Mouse (Mus musculus) kidney, adult 18-20 months (tissue): ENCODE results near the gene St3gal6.
A peak's percentile ranks its signal among the peaks of the same experiment; 100 is the strongest.

Experiments used
- DNase-seq: peaks from one replicate; pipeline ENCODE4 v3.0.0; 2021

The St3gal6 gene

DNA sequence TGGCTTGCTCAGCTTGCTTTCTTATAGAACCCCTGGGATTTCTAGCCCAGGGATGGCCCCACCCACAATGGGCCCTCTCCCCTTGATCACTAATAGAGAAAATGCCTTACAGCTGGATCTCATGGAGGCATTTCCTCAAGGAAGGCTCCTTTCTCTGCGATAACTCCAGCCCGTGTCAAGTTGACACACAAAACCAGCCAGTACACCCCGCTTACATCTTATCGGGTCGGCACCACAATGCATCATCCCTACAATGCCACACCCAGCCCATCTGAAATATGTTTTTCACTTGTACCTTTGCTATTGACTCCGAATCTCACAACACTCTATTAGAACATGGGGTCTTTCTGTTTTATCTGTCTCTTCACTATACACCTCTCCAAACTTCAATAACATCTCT lies 3.6 kb downstream of the St3gal6 start:
- no peak for DNase-seq

DNA sequence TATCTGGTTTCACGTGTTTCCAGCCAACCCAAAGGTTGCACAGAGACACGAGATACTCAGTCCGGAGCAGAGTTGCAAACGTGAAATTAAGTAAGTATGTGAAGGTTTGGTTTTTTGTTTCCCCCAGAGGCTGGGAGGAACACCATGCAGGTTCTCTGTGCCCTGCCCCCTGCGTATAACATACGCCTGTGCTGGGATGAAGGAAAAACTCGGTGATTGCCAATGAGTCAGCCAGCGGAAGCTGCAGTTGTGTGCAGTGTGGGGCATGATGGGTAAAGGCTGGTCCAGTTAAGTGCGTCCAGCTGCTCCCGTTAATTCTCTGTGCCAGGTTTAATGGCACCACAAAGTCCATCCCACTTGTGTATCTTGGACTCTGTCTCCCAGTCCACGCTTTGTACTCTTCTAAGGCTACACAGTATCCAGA lies 4.4 kb downstream of the St3gal6 start:
- DNase-seq = peak; percentile 62

DNA sequence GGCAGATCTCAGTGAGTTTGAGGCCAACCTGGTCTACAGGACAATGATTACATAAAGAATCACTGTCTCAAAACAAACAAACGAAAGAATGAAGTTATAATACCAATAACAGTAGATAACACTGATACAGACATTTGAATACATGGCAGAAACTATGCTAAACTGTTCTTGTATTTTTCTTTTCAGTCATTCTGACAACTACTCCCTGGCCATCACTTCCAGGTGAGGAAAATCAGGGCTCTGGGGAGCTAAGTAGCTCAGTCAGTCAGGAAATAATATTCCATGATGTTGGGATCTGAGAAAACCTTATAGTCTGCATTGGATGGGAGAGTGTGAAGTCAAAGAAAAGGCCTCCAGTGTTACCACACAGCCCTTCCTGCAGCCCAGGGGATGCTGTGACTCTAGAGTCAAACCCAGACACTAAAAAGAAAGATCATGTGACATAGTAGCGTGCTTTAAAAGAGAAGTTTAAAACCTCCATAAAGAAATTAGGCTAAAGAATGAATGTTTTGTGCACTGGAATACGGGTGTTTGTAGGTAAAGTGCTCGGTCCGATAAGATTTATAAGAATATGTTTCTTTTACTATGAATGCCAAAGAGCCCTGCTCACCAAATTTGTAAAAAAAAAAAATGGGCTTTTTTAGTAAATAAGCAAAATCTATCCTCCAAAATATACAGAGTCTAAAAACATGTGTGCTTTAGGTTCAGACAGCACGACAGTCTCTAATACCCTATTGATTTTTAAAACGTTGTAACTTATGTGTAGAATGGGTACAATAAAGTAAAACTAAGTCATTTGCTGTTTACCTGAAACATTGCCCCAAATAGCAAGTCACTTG lies 6.9 kb downstream of the St3gal6 start:
- no peak for DNase-seq

DNA sequence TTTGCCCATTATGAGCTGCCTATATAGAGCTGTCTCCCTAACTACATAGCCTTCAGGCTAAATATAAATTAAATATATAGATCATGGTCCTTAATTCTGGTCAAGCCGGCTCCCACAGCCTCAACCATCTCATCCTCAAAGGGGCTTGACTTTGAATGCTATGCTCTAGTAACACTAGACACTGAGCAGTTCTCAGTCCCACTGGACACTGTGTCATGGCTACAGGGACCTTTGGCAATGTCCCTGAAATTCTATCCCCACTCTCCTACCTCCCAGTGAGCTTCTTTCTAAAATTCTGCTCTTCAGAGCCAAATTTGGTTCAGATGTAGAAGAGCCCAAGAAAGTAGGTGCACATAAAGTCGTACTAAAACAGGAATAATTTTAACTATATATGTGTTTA lies 7.9 kb downstream of the St3gal6 start:
- DNase-seq = no peak

DNA sequence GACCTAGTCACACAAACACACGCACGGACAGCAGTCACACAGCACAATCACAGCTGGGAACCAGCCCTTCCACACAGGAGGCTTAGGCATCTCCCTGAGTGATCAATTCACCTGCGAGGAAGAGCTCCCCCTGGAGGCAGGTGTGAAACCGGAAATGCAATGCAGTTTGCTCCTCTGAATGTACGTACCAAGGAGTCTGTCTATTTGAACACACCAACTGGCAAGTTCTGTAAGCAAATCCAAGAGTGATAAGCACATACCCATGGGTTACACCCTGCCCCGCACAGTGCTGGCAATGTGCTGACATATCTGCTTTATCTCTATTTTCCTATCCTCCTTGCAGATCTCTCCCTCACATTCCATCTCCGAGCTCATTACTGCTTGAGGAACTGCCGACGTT lies 9.5 kb downstream of the St3gal6 start:
- peak; percentile 59 for DNase-seq

DNA sequence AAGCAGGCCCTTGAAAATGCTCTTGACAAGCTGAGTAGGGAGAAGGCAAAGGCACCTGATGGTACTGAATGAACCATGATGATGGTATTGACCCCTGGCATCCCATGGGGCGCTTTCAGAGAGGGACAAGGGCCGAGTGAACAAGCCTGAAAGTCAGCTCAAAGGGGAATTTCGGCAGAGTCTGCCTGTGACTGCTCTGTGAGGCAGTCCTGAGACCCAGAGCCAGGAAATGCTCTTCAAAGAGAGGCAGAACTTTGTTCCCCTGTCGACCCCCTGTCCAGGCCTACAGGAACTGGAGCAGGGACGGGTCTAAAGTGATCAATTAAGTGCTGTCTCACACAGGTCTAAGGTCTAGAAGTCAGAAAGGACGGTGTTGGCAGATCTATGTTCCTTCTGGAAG lies 10.3 kb downstream of the St3gal6 start:
- DNase-seq = peak; percentile 62

DNA sequence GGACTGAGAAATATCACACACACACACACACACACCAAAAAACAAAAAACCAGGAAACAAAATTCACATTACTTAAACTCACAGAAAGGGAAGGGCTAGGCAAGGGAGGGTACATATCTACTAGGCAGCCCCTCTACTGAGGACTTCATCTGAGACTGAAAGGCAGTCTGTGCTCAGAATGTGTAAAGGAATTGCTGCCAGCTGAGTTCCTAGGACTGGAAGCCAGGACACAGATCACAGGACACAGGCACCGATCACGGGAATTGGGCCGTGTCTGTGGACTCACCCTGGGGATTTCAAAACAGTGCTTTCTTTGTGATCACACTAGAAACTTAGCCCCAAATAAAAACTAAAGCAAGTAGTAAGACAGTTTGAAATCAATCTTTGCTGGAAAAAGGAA lies 11.2 kb downstream of the St3gal6 start:
- DNase-seq = peak; percentile 64

DNA sequence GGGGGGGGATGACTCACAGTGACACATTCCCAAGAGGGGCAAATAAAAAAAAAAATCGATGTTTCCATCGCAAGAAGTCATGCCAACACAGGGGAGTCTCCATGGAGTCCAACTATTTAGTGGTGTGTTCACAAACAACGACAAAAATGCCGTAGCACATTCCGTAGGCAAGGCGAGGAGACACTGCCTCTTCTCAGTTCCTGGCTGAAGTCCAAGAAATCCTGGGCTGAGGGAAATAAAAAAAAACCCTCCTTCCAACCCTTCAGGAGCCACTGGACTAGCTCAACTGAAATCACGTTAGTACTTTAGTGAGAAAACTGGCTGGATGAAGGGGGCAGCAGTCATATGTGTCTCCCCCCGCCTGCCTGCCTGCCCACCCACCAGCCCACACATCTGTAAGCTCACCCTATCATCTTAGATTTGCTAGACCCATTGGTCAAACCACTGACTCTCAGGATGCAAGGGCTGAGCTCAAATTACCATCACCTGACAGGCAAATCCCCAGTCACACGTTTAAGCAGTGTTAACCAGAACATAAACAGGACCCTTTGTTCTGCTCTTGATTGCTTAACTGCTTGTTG lies 11.8 kb downstream of the St3gal6 start:
- DNase-seq = peak; percentile 46

DNA sequence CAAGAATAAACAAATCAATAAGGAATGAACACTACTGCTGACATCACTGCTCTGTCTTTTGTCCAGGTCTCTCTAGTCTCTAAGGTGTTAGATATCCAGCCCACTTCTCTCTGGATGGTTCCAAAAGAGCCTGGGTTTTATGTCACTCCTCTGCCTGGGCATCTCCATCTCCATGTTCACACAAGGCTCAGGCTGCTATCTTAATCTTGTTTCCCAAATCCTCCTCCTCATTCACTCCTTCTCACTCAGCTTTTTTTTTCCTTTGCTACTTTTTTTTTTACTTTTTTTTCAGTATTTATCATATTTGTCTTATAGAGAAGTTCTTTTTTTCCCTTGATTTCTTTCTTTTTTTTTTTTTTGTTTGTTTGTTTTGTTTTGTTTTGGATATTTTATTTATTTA lies 19.1 kb downstream of the St3gal6 start:
- no peak for DNase-seq

DNA sequence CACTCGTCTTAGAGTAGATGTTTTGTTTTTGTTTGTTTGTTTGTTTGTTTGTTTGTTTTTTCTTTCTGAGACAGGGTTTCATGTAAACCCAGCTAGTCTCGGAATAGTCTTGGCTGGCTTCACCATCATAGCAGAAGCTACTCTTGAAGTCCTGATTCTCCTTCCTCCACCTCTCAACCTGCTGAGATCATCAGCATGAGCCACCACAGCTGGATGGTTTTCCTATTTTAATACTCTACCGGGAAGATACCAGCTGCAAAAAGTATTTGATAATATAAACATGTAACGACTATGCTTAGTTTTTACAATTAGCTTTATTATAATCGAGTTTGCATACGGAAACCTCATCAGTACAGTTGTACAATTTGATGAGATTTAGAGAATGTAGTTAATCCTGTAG lies 21.5 kb downstream of the St3gal6 start:
- no peak for DNase-seq

DNA sequence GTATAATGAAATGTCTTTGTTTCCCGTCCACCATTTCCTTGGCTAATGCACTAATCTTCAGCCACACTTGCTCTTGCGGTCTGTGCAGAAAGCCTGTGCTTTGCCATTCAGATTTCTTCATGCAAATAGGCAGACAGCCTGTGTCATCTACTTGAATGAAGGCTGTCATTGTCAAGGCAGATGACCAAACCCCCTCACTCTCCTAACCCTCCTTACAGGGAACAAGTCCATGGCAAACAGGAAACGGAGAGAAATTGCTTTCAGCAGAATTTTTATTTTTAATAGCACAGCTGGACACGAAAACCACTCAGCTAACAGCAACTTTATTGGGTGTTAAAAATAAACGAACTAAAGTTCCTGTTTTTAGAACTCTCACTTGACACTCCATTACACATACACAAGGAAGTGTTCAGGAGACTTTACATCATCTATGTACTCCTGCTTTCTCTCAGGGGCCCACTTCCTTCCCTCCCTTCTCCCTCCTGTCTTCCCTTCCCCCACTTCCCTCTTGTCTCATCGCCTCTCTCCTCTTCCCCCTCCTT lies 22.2 kb downstream of the St3gal6 start:
- DNase-seq = no peak

DNA sequence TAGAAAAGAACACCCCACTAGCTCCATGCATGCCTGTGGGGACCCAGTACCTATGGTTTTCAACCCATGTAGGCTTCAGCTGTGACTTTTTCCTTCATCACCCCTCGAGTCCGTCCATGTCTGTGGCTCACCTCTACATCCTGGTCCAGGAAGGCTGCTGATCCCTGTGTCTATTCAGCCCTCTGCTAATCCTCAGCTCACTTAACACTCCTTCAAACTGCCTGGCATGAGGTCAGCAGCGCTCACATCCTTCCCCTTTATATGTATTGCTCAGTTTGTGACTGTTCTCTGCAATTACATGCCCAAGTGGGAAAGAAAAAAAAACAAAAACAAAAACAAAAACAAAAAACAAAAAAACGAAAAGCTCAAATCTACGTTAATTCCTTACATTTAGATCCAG lies 24.4 kb downstream of the St3gal6 start:
- no peak for DNase-seq

DNA sequence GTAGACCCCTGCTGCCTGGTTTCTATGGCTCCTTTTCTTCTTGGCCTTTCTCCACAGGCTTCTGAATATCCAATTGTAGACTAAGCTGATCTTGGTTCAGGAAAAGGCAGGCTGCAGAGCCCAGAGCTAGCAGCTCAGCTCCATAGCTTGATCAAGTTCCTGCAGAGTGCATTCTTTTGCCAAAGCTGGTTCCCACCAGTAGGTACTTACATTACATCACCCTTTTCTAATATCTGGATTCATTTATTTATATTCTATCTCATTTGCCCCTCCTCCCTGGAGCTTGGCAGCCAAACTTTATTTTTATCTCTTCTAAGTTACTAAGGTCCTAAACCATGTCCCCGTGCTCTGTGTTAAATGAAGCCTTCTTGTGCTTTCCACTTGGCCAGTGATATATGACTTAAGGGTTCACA lies 24.9 kb downstream of the St3gal6 start:
- DNase-seq = no peak

DNA sequence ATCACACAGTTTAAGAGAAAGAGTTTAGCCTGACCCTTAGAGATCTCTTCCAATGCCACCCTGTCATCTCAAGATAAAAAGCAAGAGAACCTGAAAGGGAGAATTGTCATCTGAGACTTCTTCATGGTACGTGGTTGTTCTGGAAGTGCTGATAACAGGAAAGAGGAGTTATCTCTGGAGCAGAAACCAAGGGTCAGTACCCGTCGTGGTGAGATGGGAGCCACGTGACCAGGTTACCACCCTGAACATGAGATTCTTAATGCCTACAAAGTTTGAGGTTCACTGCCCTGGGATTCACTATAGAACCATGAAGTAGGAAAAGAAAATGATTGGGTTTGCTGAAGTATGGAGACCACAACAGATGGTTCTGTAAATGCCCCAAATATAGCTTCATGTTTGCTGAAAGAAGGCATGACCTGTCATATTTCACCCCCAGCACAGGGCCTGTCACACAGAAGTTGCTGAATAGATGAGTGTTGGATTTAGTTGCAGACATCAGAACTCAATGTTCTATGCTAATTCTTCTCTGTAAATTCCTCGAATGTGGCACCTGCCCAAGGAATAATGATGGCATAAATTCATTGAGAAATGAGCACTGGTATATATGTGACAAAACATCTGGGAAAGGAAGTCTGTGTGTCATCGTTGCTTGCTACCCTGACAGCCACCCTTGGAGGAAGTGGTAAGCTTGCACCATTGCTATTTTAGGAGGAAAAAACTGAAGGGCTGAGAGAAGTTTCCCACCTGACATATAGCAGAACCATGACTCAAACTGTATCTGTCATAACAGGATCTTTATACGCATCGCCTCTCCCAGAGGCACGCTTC lies 25.9 kb downstream of the St3gal6 start:
- no peak for DNase-seq

DNA sequence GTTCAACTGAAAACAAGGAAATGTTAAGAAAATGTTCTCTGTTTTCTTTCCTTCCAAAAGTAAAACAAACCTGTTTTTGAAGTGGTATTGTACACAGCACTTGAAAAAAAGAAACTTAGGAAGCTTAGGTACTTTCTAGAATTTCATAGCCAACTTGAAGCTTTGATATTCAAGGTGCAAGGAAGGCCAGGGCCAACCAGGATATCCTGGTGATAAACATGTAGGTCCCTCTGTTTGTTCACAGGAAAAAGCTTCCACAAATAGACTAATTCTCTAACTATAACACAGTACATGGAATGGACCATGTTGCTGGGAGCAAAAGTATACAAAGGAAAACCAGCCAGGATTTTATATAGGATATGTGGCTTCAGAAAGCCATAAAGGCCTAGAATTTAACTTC lies 27.3 kb downstream of the St3gal6 start:
- no peak for DNase-seq

DNA sequence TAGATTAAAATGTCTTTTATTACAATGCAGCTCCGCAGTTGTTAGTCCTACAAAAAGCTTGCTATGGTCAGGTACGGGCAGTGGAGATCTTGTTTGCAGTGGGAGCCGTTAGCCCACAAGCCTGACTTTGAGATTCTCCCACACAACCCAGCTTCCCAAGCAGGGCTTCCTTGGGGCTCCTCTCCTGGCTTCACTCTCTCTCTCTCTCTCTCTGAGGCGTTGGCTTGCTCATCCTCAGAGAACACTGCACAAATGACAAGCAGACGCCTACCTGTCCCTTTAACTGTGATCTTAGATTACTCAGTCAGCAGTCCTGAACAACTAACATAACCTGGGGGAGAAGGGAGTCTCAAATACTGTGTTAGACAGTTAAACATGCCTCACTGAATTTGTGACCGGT lies 36.2 kb downstream of the St3gal6 start:
- no peak for DNase-seq

DNA sequence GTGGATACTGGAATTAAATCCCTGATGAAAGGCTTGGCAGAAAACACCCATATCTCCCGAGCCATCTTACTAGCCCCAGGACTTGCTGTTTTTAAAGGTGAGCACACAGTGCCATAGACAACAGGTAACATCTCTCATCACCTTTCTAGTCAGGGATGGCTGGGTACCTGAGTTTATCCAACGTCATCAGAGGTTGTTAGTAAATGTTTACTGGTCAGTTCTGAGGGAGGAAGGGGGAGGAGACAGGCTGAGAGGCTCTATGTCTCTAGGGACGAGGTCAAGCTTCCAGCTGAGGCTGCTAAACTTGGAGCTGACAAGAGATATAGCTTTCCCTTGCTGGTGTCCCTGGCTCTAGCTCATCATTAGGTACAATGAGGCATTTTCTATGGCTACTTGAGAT lies 41.7 kb downstream of the St3gal6 start:
- peak; percentile 38 for DNase-seq

DNA sequence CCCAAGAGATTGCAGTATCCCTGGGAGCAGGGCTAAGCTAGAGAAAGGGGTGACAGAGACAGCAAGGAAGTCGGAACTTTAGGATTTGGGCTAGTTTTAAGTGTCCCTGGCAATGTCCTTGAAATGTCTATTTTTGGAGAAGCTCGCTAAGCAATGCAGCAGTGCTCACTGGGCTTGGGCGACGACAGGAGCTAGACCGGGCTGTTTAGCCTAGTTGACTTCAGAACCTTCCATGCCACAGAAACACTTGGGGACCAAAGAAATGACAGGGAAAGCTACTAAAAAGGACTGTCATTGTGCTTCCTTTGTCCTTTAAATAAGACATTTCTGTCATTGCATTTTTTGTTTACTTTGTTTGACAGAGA lies 42.2 kb downstream of the St3gal6 start:
- no peak for DNase-seq

DNA sequence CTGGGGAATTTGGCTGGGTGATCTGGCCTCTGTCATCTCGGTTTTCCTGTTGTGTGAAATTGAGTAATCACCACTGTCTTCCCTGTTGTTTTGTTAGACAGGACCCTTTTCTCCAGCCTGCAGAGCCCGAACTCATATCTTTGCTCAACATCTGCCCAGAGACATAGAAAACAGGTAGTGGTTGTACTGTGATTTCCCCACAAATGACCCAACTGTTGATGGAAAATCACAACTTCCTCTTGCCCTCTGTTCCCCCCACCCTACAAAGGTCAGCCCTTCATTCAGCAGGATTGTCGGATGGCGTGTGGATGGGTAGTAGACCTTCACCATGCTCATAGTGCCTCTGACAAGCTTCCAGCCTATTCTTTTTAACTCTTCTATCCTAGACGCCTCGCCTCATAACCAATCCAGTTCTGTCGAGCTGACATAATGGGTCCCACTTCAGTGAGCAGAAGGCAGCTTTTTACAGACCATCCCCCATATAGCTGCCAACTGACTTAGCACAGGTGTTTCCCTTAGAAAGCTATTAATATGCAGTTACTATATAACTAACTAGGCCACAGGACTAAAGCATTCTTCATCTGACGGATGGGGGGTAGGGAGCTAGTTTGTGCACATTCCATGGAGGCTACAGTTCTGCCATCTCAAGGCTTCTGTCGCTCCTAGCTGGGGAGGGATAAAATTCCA lies 42.7 kb downstream of the St3gal6 start:
- peak; percentile 67 for DNase-seq

DNA sequence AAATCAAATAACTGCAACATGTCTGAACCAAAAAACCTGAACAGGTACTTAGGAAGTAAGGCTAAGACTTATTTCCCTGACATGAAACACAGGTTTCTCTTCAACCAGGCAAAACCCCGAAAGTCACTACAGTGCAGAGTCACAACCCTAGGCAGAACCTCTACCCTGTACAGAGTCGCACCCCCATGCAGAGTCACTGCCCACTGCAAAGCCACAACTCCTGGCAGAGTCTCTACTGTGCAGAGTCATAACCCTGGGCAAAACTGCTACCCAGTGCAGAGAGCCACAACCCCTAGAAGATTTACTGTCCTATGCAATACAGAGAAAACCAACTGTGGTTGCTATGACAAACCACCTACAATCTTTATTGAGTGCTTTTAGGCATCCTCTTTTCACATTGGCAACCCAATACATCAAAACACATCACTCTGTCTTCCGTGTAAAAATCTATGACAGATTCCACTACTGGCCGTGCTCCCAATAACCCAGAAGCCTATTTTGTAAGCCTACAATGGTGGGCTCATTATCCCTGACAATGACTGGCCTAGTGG lies 44.1 kb downstream of the St3gal6 start:
- DNase-seq = no peak

DNA sequence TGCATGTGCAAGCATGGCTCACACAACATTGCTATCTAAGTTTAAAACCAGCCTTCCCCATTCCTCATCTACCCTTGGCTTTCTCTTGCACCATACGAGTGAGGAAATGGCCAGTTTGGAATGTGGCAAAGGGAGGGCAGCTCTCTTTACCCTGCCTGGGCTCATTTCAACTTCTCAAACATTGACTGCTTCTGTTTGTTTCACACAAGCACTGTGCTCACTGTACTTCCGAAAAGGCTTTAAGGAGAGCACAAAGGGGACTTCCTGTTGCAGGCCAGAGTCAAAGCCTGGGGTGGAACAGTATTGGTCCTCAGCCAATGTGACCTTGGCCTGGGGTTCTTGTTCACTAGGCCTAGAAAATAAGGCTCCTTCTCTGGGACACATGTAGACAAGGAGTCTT lies 47.7 kb downstream of the St3gal6 start:
- DNase-seq = peak; percentile 65

DNA sequence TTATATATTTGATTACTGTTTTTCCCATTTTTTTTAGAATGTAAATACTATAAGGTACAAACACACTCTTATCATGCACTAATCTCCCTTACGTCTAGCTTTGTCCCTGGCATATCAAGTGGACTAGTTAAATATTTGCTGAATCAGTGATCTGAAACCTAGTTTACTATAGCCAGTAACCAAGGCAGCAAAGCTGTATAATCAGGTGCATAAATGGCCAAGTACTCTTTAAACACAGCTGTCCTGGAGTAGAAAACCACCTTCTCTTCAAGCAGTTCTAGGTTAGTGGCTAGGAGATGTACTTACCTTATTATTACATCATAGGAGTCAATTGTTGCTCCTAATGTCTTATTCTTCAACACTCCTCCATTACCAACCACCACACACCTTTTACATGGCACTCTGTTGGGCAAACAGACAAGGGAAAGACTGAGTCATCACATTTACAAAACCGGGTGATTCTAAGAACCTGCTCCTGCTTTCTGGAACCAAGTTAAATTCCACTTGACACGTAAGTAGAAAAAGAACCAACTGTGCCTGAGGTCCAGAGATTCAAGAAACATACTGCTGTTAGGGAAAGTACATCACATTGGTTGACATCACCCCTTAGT lies 48.4 kb downstream of the St3gal6 start:
- no peak for DNase-seq
